Mouse (Mus musculus): Measurements from ENCODE around the gene Ache. TPM values are rescaled to one million over a fixed set of nuclear protein-coding genes. Genes with fewer than 3 reads are reported as not detected.
A peak's percentile ranks its signal among the peaks of the same experiment; 100 is the strongest.
"Not testable (repeated sequence)": the region's sequence is repeated elsewhere in the genome, so short reads cannot be mapped to it uniquely, and the experiment has no call there.

The Ache gene
- total and polyA plus RNA-seq, 3 experiments, result 7.0 to 16.8 TPM; not detected in 1

DNA sequence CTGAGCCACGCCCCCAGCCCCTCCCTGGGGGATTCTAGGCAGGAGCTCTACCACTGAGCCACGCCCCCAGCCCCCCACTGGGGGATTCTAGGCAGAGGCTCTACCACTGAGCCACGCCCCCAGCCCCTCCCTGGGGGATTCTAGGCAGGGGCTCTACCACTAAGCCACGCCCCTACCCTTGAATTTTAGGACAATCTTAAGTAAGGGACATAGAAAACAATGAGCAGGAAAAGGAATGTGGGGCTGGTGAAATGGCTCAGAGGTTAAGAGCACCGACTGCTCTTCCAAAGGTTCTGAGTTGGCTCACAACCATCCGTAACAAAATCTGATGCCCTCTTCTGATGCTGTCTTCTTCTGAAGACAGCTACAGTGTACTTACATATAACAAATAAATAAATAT is 2.9 kb upstream of the Ache start:
- not testable (repeated sequence) for H3K4me1 ChIP-seq (ENCODE audit: control insufficient read depth in 1 of 2, insufficient read depth in 2 of 2, low read length in 2 of 2); H3K36me3 ChIP-seq (ENCODE audit: control insufficient read depth in 1 of 2, insufficient read depth in 2 of 2, low read length in 2 of 2); H3K27ac ChIP-seq (ENCODE audit: control insufficient read depth, low read depth, low read length); H3K9ac ChIP-seq (ENCODE audit: control insufficient read depth, low read depth, low read length, poor library complexity, severe bottlenecking); DNase-seq (ENCODE audit: low read depth, low spot score); H3K9me3 ChIP-seq (replicated peaks; ENCODE audit: insufficient read depth, low read length); H3K4me3 ChIP-seq (ENCODE audit: control insufficient read depth in 1 of 2, insufficient read depth in 1 of 2, low read depth in 2 of 2, low read length in 2 of 2); H3K27me3 ChIP-seq (ENCODE audit: control insufficient read depth in 1 of 2, insufficient read depth in 2 of 2, low read length in 2 of 2); H3K79me2 ChIP-seq (ENCODE audit: control insufficient read depth, insufficient read depth, low read length, poor library complexity)

DNA sequence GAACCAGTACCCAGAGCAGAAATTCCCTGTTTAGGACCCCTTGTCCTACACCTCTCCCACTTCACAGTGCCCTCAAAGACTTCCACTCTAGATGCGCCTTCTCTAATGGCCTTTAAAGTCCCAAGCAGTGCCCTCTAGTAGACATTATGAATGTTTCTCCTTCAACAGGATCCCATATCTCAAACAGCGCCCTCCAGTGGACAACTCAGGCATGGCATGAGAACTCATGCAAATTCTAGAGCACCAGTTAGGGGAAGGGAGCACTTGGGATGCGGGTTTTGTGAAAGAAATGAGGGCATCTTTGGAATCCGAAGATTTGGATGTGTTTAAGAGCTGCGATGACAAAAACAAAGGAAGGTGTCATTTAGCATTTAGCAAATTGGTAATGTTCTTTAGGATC is 2.3 kb upstream of the Ache start:
- TF ChIP-seq GATA1 (IDR thresholded peaks at IDR 0.05; ENCODE audit: low read depth, low read length) (no peak), SMC3 (IDR thresholded peaks at IDR 0.05; ENCODE audit: low read depth, low read length) (peak; percentile 95), CTCF (IDR thresholded peaks at IDR 0.05 in 2 of 3, conservative IDR thresholded peaks at IDR 0.05 in 1 of 3; ENCODE audit: control insufficient read depth in 1 of 3, insufficient read depth in 1 of 3, low read depth in 2 of 3, low read length in 3 of 3, poor library complexity in 1 of 3, severe bottlenecking in 1 of 3) (peak; percentile 83 to 98 (median 90)), USF2 (IDR thresholded peaks at IDR 0.05; ENCODE audit: borderline replicate concordance in 1 of 2, insufficient read depth in 1 of 2, low read depth in 1 of 2, low read length in 2 of 2) (no peak), RAD21 (IDR thresholded peaks at IDR 0.05; ENCODE audit: low read depth, low read length) (peak; percentile 61), EP300 (IDR thresholded peaks at IDR 0.05; ENCODE audit: low read depth in 1 of 2, low read length in 2 of 2) (no peak), ZC3H11A (IDR thresholded peaks at IDR 0.05; ENCODE audit: low read depth, low read length) (peak; percentile 64; the same call in 1 of the 2 replicates), CHD1 (IDR thresholded peaks at IDR 0.05; ENCODE audit: low read depth, low read length) (no peak)
- no peak overlapping the region for H3K9ac ChIP-seq (ENCODE audit: control insufficient read depth, low read depth, low read length, poor library complexity, severe bottlenecking)
- peaks cover 7% of the 10 kb centered on the region; the same call in 1 of the 2 replicates for H3K79me2 ChIP-seq (ENCODE audit: control insufficient read depth, insufficient read depth, low read length, poor library complexity)
- H3K27ac ChIP-seq (ENCODE audit: control insufficient read depth, low read depth, low read length), result no peak overlapping the region
- no peak overlapping the region for H3K4me3 ChIP-seq (ENCODE audit: control insufficient read depth in 1 of 2, insufficient read depth in 1 of 2, low read depth in 2 of 2, low read length in 2 of 2)
- no peaks in the 10 kb centered on the region for H3K9me3 ChIP-seq (replicated peaks; ENCODE audit: insufficient read depth, low read length)
- H3K27me3 ChIP-seq (ENCODE audit: control insufficient read depth in 1 of 2, insufficient read depth in 2 of 2, low read length in 2 of 2), result no peaks in the 10 kb centered on the region; a peak in 1 of 4 replicates
- H3K36me3 ChIP-seq (ENCODE audit: control insufficient read depth in 1 of 2, insufficient read depth in 2 of 2, low read length in 2 of 2), result peaks cover 0 to 5% of the 10 kb centered on the region in 2 experiments; a peak in 2 of 4 replicates
- peaks cover 0 to 6% of the 10 kb centered on the region in 2 experiments; a peak in 3 of 4 replicates for H3K4me1 ChIP-seq (ENCODE audit: control insufficient read depth in 1 of 2, insufficient read depth in 2 of 2, low read length in 2 of 2)
- DNase-seq (ENCODE audit: low read depth, low spot score), result peak; percentile 82

DNA sequence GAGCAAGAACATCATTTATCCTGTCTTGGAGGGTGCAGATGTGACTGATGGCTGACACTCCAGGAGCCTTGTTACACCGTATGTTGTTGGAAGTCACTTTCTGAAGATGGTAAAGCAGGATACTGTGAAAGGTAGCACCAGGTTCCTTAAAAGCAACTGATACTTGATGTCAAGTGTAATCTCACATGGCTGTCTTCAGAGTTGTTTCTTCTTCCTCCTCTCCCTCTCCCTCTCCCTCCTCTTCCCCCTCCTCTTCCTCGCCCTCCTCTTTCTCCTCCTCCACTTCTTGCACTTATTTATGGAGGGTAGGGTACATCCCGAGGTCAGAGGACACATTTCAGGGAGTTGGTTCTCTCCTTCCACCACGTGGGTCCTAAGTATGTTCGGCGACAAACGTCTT is 1.3 kb upstream of the Ache start:
- peaks cover 0 to 10% of the 10 kb centered on the region in 2 experiments; a peak in 2 of 4 replicates for H3K36me3 ChIP-seq (ENCODE audit: control insufficient read depth in 1 of 2, insufficient read depth in 2 of 2, low read length in 2 of 2)
- TF ChIP-seq POLR2AphosphoS2 (IDR thresholded peaks at IDR 0.05; ENCODE audit: low read length) (no peak), RAD21 (IDR thresholded peaks at IDR 0.05; ENCODE audit: low read depth, low read length) (no peak), RCOR1 (IDR thresholded peaks at IDR 0.05; ENCODE audit: low read depth, low read length) (no peak), MEF2A (IDR thresholded peaks at IDR 0.05; ENCODE audit: extremely low read depth, insufficient replicate concordance, low read depth, low read length, poor library complexity, severe bottlenecking) (no peak), TCF12 (IDR thresholded peaks at IDR 0.05; ENCODE audit: low read depth, low read length) (no peak), KAT2A (conservative IDR thresholded peaks at IDR 0.05; ENCODE audit: low read depth, low read length) (no peak), SIN3A (IDR thresholded peaks at IDR 0.05; ENCODE audit: low read length) (no peak), MAFK (IDR thresholded peaks at IDR 0.05; ENCODE audit: borderline replicate concordance, low read depth, low read length) (no peak)
- peaks cover 7% of the 10 kb centered on the region; the same call in 1 of the 2 replicates for H3K79me2 ChIP-seq (ENCODE audit: control insufficient read depth, insufficient read depth, low read length, poor library complexity)
- DNase-seq (ENCODE audit: low read depth, low spot score), result peak; percentile 51
- H3K4me3 ChIP-seq (ENCODE audit: control insufficient read depth in 1 of 2, insufficient read depth in 1 of 2, low read depth in 2 of 2, low read length in 2 of 2), result no peak overlapping the region
- peaks cover 2 to 16% of the 10 kb centered on the region in 2 experiments; a peak in 3 of 4 replicates for H3K4me1 ChIP-seq (ENCODE audit: control insufficient read depth in 1 of 2, insufficient read depth in 2 of 2, low read length in 2 of 2)
- H3K27me3 ChIP-seq (ENCODE audit: control insufficient read depth in 1 of 2, insufficient read depth in 2 of 2, low read length in 2 of 2), result no peaks in the 10 kb centered on the region
- peak overlapping the region; percentile 57 for H3K27ac ChIP-seq (ENCODE audit: control insufficient read depth, low read depth, low read length)
- peak overlapping the region; percentile 42 for H3K9ac ChIP-seq (ENCODE audit: control insufficient read depth, low read depth, low read length, poor library complexity, severe bottlenecking)
- H3K9me3 ChIP-seq (replicated peaks; ENCODE audit: insufficient read depth, low read length), result no peaks in the 10 kb centered on the region

Data from MEL (cell line).